Mouse (Mus musculus) cerebellum, postnatal 14 days (tissue): Measurements from ENCODE around the gene Dmrta1.
"Not testable (repeated sequence)": the region's sequence is repeated elsewhere in the genome, so short reads cannot be mapped to it uniquely, and the experiment has no call there.

ENCODE experiments used
- DNase-seq, 2 experiments: peaks; one replicate each; pipeline ENCODE4 v3.0.0; 2021; ENCODE audit warnings: mixed read lengths in 2 of 2

Gene Dmrta1

GRCm38 (mm10) chr4:89679195-89679594 lies at the start of gene Dmrta1:
Gene Dmrta1 (plus strand): TSS chr4:89679436.
- DNase-seq, result no peak

GRCm38 (mm10) chr4:89630374-89631079 lies 48.7 kb upstream of the Dmrta1 start:
- DNase-seq, result no peak

GRCm38 (mm10) chr4:89631560-89631959 lies 47.7 kb upstream of the Dmrta1 start:
- no peak for DNase-seq

GRCm38 (mm10) chr4:89638651-89639050 lies 40.6 kb upstream of the Dmrta1 start:
- peak; percentile 53 to 59 for DNase-seq

DNA sequence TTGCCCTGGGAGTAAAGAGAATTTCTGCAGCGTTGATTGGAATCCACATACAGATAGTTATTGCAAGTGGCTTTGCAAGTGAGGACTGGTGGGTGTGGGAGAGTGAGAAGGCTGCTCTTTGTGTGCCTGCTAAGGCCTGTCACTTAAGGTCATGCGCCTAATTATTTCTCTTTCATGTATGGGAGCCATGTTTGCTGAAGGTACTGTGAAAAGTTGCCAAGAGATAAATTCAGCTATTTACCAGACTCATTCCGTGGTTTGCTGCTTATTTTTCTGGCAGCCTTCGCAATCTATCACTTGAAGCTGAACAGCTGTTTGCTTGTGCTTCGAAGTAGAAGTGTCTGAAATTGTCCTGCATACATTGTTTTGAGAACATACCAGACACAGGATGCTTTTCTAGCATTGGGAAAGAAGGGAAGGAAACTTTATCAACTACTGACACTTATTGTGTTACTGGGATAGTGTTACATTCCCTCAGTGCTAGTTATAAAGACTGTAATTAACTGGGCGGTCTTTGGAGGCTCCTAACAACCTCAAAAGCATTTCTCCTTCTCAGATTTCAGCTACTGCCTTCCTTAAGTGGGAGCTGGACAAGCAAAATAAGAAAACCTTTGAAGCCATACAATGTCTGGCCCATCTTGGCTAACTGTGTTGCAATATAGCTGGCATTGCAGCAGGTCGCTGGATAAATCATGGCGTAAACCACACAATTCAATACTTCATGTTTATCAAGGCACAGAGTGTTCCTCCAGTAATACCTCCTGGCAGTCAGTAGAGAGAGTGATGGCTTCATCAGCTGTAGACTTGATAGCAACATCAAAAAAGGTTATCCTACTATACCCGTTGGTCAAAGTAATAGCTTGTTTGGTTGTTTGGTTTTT lies 34.8 kb upstream of the Dmrta1 start:
- no peak for DNase-seq

GRCm38 (mm10) chr4:89650352-89651311 lies 28.6 kb upstream of the Dmrta1 start:
- DNase-seq, result no peak

DNA sequence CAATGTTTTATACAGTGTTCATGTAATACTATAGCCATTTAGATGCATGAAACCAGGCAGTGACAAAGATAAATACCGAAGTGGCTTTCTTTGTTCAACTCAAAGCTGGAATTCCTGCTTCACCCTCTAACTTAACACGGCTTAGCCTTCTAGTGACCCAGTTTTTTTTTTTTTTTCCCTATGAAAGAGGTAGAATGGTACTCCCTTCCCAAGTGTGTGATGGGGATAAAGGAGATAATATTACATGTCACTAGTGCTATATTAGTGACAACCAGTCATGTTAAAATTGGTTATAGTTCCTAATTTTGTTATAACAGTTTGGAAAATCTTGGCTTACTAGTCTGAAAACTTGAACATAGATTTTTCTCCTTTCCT lies 27.9 kb upstream of the Dmrta1 start:
- no peak for DNase-seq

DNA sequence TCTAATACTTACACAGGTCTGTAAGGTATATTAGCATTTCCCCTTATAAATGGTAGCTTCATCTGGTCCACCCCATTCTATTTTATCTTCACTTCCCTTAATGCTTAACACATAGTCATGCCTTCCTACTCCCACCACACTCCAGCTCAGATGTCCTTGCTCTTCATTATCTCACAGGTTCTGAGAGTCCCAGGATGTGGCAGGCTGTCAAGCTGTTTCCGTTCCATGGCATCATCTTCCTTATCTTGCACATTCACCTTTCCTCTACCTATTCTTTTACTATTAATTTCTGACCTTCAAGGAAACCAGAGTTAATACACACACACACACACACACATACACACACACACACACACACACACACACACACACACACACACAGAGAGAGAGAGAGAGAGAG lies 27.5 kb upstream of the Dmrta1 start:
- no peak for DNase-seq

DNA sequence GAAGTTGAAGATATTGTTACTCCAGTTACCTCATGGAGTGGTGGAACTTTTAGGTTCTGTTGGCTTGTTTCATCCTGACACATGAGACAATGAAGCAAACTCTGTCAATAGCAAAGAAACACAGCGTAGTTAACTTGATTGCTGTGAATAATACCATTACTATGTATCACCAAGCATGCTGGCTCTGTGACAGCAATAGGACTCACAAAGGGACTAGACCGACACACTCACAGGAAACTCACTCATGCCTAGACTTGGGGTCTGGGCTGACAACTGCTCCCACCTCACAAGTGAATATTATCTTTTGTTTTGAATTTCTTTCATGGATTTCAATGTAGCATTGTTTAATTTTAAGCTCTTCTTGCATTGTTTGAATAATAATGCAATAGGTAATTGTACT lies 15.8 kb upstream of the Dmrta1 start:
- no peak for DNase-seq

GRCm38 (mm10) chr4:89674711-89675110 lies 4.5 kb upstream of the Dmrta1 start:
- DNase-seq, result no peak

- DNase-seq, result no peak
These were observed 1.3 kb upstream of the Dmrta1 start for GRCm38 (mm10) chr4:89677903-89678302.

GRCm38 (mm10) chr4:89678713-89679112 lies 523 bp upstream of the Dmrta1 start:
- DNase-seq, result peak in 1 of 2 experiments; percentile 32

GRCm38 (mm10) chr4:89687961-89688803 lies 8.9 kb downstream of the Dmrta1 start:
- DNase-seq, result peak; percentile 39 to 49

- DNase-seq, result no peak
These were observed 9.7 kb downstream of the Dmrta1 start for GRCm38 (mm10) chr4:89688804-89689497.

- peak; percentile 58 to 60 for DNase-seq
These were observed 12.7 kb downstream of the Dmrta1 start for GRCm38 (mm10) chr4:89691936-89692335.

DNA sequence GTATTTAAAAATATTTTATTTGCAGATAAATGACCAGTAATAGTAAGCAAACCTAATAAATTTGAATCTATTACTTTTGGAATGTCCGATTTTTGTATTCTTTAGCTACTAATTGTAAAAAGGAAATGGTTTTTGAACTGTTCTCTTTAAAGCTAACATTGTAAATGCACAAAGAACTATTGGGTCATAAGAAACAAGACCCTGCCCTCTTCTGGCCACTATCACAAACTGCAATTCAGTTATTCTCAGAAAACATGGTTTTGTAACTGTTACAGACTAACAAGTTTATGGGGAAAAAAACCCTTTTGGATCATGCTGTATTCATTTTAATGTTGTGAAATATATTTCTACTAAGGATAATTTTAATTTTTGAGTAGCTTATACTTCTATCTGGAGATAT lies 13.5 kb downstream of the Dmrta1 start:
- no peak for DNase-seq

- peak in 1 of 2 experiments; percentile 26 for DNase-seq
These were observed 16.4 kb downstream of the Dmrta1 start for GRCm38 (mm10) chr4:89695589-89695988.

- peak; percentile 34 to 45 for DNase-seq
These were observed 18.7 kb downstream of the Dmrta1 start for GRCm38 (mm10) chr4:89697951-89698350.

DNA sequence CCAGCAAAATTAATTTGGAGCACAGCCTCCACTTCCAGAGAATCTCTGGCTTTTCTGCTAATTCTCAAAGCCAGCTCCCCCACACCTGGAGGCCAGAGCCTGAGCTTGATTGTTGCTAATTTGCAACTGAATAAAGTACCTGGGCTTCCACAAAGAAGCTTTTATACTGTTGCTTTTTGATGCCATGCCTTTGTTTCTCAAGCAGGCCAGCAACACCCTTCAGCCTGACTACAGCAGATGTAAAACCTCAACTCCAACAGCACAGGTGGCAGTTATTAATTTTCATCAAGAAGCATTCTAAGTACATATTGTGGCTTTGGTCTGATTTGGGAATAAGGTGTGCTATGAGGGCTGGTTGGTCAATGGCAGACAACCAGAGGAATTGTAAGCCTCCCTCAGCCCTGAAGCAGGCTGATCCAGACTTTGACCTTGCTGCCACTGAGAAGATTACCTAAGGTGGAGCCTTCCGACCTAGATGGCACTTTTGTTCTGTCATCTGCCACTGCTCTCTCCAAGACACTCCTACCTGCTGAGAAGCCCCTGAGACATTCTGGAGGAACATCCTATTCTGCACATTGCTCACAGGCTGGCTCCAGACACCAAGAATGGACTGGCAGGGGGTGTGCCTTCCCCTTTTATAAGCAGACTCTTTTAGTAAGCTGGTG lies 44.4 kb downstream of the Dmrta1 start:
- not testable (repeated sequence) for DNase-seq
